Mouse (Mus musculus): ENCODE measurements around the gene Hfe2.
"Not testable (repeated sequence)": the region's sequence is repeated elsewhere in the genome, so short reads cannot be mapped to it uniquely, and the experiment has no call there.

Gene Hfe2

GRCm38 (mm10) chr3:96524914-96525313 is at the start of gene Hfe2:
TSS of gene Hfe2 (plus strand) at chr3:96525172.
- no peak for DNase-seq

- no peak for DNase-seq
These were observed 47.9 kb upstream of the Hfe2 start for GRCm38 (mm10) chr3:96477084-96477483.

- DNase-seq, result no peak
These were observed 47.4 kb upstream of the Hfe2 start for GRCm38 (mm10) chr3:96477558-96477957.

- no peak for DNase-seq
These were observed 45.7 kb upstream of the Hfe2 start for GRCm38 (mm10) chr3:96479249-96479648.

- no peak for DNase-seq
These were observed 44.2 kb upstream of the Hfe2 start for GRCm38 (mm10) chr3:96480684-96481270.

GRCm38 (mm10) chr3:96481856-96482255 is 43.1 kb upstream of the Hfe2 start:
- DNase-seq, result no peak

GRCm38 (mm10) chr3:96482451-96482850 is 42.5 kb upstream of the Hfe2 start:
- no peak for DNase-seq

- DNase-seq, result not testable (repeated sequence)
These were observed 41.9 kb upstream of the Hfe2 start for GRCm38 (mm10) chr3:96483044-96483443.

GRCm38 (mm10) chr3:96483946-96484345 is 41.0 kb upstream of the Hfe2 start:
- DNase-seq, result no peak

- DNase-seq, result no peak
These were observed 40.1 kb upstream of the Hfe2 start for GRCm38 (mm10) chr3:96484921-96485320.

- DNase-seq, result no peak
These were observed 39.6 kb upstream of the Hfe2 start for GRCm38 (mm10) chr3:96485361-96485760.

- DNase-seq, result not testable (repeated sequence)
These were observed 38.7 kb upstream of the Hfe2 start for GRCm38 (mm10) chr3:96486064-96486827.

GRCm38 (mm10) chr3:96486828-96487559 is 38.0 kb upstream of the Hfe2 start:
- DNase-seq, result not testable (repeated sequence)

- peak in 1 of 2 experiments; percentile 29 for DNase-seq
These were observed 37.2 kb upstream of the Hfe2 start for GRCm38 (mm10) chr3:96487596-96488289.

GRCm38 (mm10) chr3:96488290-96488906 is 36.6 kb upstream of the Hfe2 start:
- not testable (repeated sequence) for DNase-seq

- not testable (repeated sequence) for DNase-seq
These were observed 35.9 kb upstream of the Hfe2 start for GRCm38 (mm10) chr3:96488907-96489629.

GRCm38 (mm10) chr3:96489636-96490035 is 35.3 kb upstream of the Hfe2 start:
- not testable (repeated sequence) for DNase-seq

- DNase-seq, result not testable (repeated sequence)
These were observed 30.5 kb upstream of the Hfe2 start for GRCm38 (mm10) chr3:96494456-96494855.

- DNase-seq, result no peak
These were observed 30.1 kb upstream of the Hfe2 start for GRCm38 (mm10) chr3:96494912-96495311.

- no peak for DNase-seq
These were observed 29.3 kb upstream of the Hfe2 start for GRCm38 (mm10) chr3:96495490-96496210.

GRCm38 (mm10) chr3:96496216-96496615 is 28.8 kb upstream of the Hfe2 start:
- no peak for DNase-seq
